Mouse (Mus musculus): ENCODE data around the gene Zswim4. TPM values are rescaled to one million over a fixed set of nuclear protein-coding genes. Genes with fewer than 3 reads are reported as not detected.

Gene Zswim4
- polyA plus RNA-seq, 1 experiment from 2014 or later = 9.7 TPM

GRCm38 (mm10) chr8:84235746-84236409, 977 bp downstream of the Zswim4 start:
- Histone ChIP-seq H3K9me3 (replicated peaks; ENCODE audit: control insufficient read depth, low read length) (no peaks in the 10 kb centered on the region), H3K9ac (ENCODE audit: low read length) (peak overlapping the region; percentile 98), H3K4me2 (ENCODE audit: low read depth, low read length) (peak overlapping the region; percentile 69), H3K27me3 (ENCODE audit: control insufficient read depth, insufficient read depth, low read length) (no peaks in the 10 kb centered on the region), H3K36me3 (ENCODE audit: control insufficient read depth, insufficient read depth, low read length) (0 out of 2 replicates have a peak, but pooled peaks cover 4% of the 10 kb centered on the region), H3K4me3 (replicated peaks; ENCODE audit: low read length) (peak overlapping the region; percentile 91), H3K4me1 (ENCODE audit: control insufficient read depth, insufficient read depth, low read length) (peaks cover 9% of the 10 kb centered on the region), H3K27ac (ENCODE audit: low read length) (peak overlapping the region; percentile 67)
- WGBS = 18% methylated on average over 10 of the region's 10 CpGs
- ATAC-seq (ENCODE audit: insufficient read depth, low FRiP score) = no peak

GRCm38 (mm10) chr8:84233055-84233454, 3.8 kb downstream of the Zswim4 start:
- WGBS = 88% methylated on average over 2 of the region's 2 CpGs
- no peak overlapping the region for H3K9ac ChIP-seq (ENCODE audit: low read length)
- no peak for ATAC-seq (ENCODE audit: insufficient read depth, low FRiP score)
- no peak overlapping the region for H3K4me3 ChIP-seq (replicated peaks; ENCODE audit: low read length)
- H3K36me3 ChIP-seq (ENCODE audit: control insufficient read depth, insufficient read depth, low read length) = peaks cover 17% of the 10 kb centered on the region; the same call in 1 of the 2 replicates
- no peak overlapping the region for H3K4me2 ChIP-seq (ENCODE audit: low read depth, low read length)
- H3K27me3 ChIP-seq (ENCODE audit: control insufficient read depth, insufficient read depth, low read length) = no peaks in the 10 kb centered on the region
- H3K4me1 ChIP-seq (ENCODE audit: control insufficient read depth, insufficient read depth, low read length) = peaks cover 9% of the 10 kb centered on the region
- no peaks in the 10 kb centered on the region for H3K9me3 ChIP-seq (replicated peaks; ENCODE audit: control insufficient read depth, low read length)
- H3K27ac ChIP-seq (ENCODE audit: low read length) = no peak overlapping the region

- WGBS = 78% methylated on average over 17 of the region's 17 CpGs
- peaks cover 20% of the 10 kb centered on the region; the same call in 1 of the 2 replicates for H3K36me3 ChIP-seq (ENCODE audit: control insufficient read depth, insufficient read depth, low read length)
These were observed 6.1 kb downstream of the Zswim4 start for GRCm38 (mm10) chr8:84230735-84231134.

GRCm38 (mm10) chr8:84223322-84224029, 13.4 kb downstream of the Zswim4 start:
- H3K4me1 ChIP-seq (ENCODE audit: control insufficient read depth, insufficient read depth, low read length) = no peaks in the 10 kb centered on the region
- 82% methylated on average over 21 of the region's 21 CpGs for WGBS
- H3K36me3 ChIP-seq (ENCODE audit: control insufficient read depth, insufficient read depth, low read length) = peaks cover 14% of the 10 kb centered on the region; the same call in 1 of the 2 replicates
- H3K9me3 ChIP-seq (replicated peaks; ENCODE audit: control insufficient read depth, low read length) = no peaks in the 10 kb centered on the region
- no peak overlapping the region for H3K4me2 ChIP-seq (ENCODE audit: low read depth, low read length)
- no peak overlapping the region for H3K4me3 ChIP-seq (replicated peaks; ENCODE audit: low read length)
- H3K27me3 ChIP-seq (ENCODE audit: control insufficient read depth, insufficient read depth, low read length) = no peaks in the 10 kb centered on the region
- no peak overlapping the region for H3K9ac ChIP-seq (ENCODE audit: low read length)
- no peak for ATAC-seq (ENCODE audit: insufficient read depth, low FRiP score)
- no peak overlapping the region for H3K27ac ChIP-seq (ENCODE audit: low read length)

More at GRCm38 (mm10) chr8:84230735-84231134, 6.1 kb downstream of the Zswim4 start:
- Histone ChIP-seq H3K9me3 (replicated peaks; ENCODE audit: control insufficient read depth, low read length) (no peaks in the 10 kb centered on the region), H3K27me3 (ENCODE audit: control insufficient read depth, insufficient read depth, low read length) (no peaks in the 10 kb centered on the region), H3K9ac (ENCODE audit: low read length) (no peak overlapping the region), H3K27ac (ENCODE audit: low read length) (no peak overlapping the region), H3K4me3 (replicated peaks; ENCODE audit: low read length) (no peak overlapping the region), H3K4me1 (ENCODE audit: control insufficient read depth, insufficient read depth, low read length) (peaks cover 5% of the 10 kb centered on the region), H3K4me2 (ENCODE audit: low read depth, low read length) (no peak overlapping the region)
- ATAC-seq (ENCODE audit: insufficient read depth, low FRiP score) = no peak

GRCm38 (mm10) chr8:84222566-84223165, 14.2 kb downstream of the Zswim4 start:
- no peaks in the 10 kb centered on the region for H3K4me1 ChIP-seq (ENCODE audit: control insufficient read depth, insufficient read depth, low read length)
- no peak overlapping the region for H3K27ac ChIP-seq (ENCODE audit: low read length)
- ATAC-seq (ENCODE audit: insufficient read depth, low FRiP score) = no peak
- no peak overlapping the region for H3K4me2 ChIP-seq (ENCODE audit: low read depth, low read length)
- H3K9me3 ChIP-seq (replicated peaks; ENCODE audit: control insufficient read depth, low read length) = no peaks in the 10 kb centered on the region
- no peak overlapping the region for H3K4me3 ChIP-seq (replicated peaks; ENCODE audit: low read length)
- H3K9ac ChIP-seq (ENCODE audit: low read length) = no peak overlapping the region
- H3K27me3 ChIP-seq (ENCODE audit: control insufficient read depth, insufficient read depth, low read length) = no peaks in the 10 kb centered on the region
- 87% methylated on average over 9 of the region's 9 CpGs for WGBS
- H3K36me3 ChIP-seq (ENCODE audit: control insufficient read depth, insufficient read depth, low read length) = peaks cover 9% of the 10 kb centered on the region; the same call in 1 of the 2 replicates

- ATAC-seq (ENCODE audit: insufficient read depth, low FRiP score) = no peak
- no peak overlapping the region for H3K27ac ChIP-seq (ENCODE audit: low read length)
- no peaks in the 10 kb centered on the region for H3K4me1 ChIP-seq (ENCODE audit: control insufficient read depth, insufficient read depth, low read length)
- H3K4me2 ChIP-seq (ENCODE audit: low read depth, low read length) = no peak overlapping the region
- H3K9ac ChIP-seq (ENCODE audit: low read length) = no peak overlapping the region
- H3K4me3 ChIP-seq (replicated peaks; ENCODE audit: low read length) = no peak overlapping the region
- H3K9me3 ChIP-seq (replicated peaks; ENCODE audit: control insufficient read depth, low read length) = no peaks in the 10 kb centered on the region
- H3K27me3 ChIP-seq (ENCODE audit: control insufficient read depth, insufficient read depth, low read length) = no peaks in the 10 kb centered on the region
- peaks cover 14% of the 10 kb centered on the region for H3K36me3 ChIP-seq (ENCODE audit: control insufficient read depth, insufficient read depth, low read length)
- 70% methylated on average over 7 of the region's 7 CpGs for WGBS
These were observed 16.8 kb downstream of the Zswim4 start for GRCm38 (mm10) chr8:84220105-84220504.

GRCm38 (mm10) chr8:84218143-84218542, 18.7 kb downstream of the Zswim4 start:
- no peak overlapping the region for H3K9ac ChIP-seq (ENCODE audit: low read length)
- no peak for ATAC-seq (ENCODE audit: insufficient read depth, low FRiP score)
- H3K4me3 ChIP-seq (replicated peaks; ENCODE audit: low read length) = no peak overlapping the region
- no peaks in the 10 kb centered on the region for H3K27me3 ChIP-seq (ENCODE audit: control insufficient read depth, insufficient read depth, low read length)
- H3K4me1 ChIP-seq (ENCODE audit: control insufficient read depth, insufficient read depth, low read length) = no peaks in the 10 kb centered on the region
- peaks cover 13% of the 10 kb centered on the region for H3K36me3 ChIP-seq (ENCODE audit: control insufficient read depth, insufficient read depth, low read length)
- WGBS = 94% methylated on average over 5 of the region's 5 CpGs
- H3K9me3 ChIP-seq (replicated peaks; ENCODE audit: control insufficient read depth, low read length) = no peaks in the 10 kb centered on the region
- no peak overlapping the region for H3K27ac ChIP-seq (ENCODE audit: low read length)
- H3K4me2 ChIP-seq (ENCODE audit: low read depth, low read length) = no peak overlapping the region

GRCm38 (mm10) chr8:84217206-84217605, 19.6 kb downstream of the Zswim4 start:
- H3K4me1 ChIP-seq (ENCODE audit: control insufficient read depth, insufficient read depth, low read length) = no peaks in the 10 kb centered on the region
- H3K9ac ChIP-seq (ENCODE audit: low read length) = no peak overlapping the region
- no peak overlapping the region for H3K4me2 ChIP-seq (ENCODE audit: low read depth, low read length)
- no peaks in the 10 kb centered on the region for H3K9me3 ChIP-seq (replicated peaks; ENCODE audit: control insufficient read depth, low read length)
- no peaks in the 10 kb centered on the region for H3K27me3 ChIP-seq (ENCODE audit: control insufficient read depth, insufficient read depth, low read length)
- no peak overlapping the region for H3K27ac ChIP-seq (ENCODE audit: low read length)
- H3K4me3 ChIP-seq (replicated peaks; ENCODE audit: low read length) = no peak overlapping the region
- peaks cover 9% of the 10 kb centered on the region for H3K36me3 ChIP-seq (ENCODE audit: control insufficient read depth, insufficient read depth, low read length)
- no peak; the same call in 1 of the 2 replicates for ATAC-seq (ENCODE audit: insufficient read depth, low FRiP score)
- WGBS = 94% methylated on average over 11 of the region's 11 CpGs

GRCm38 (mm10) chr8:84213277-84213676, 23.6 kb downstream of the Zswim4 start:
- Histone ChIP-seq H3K36me3 (ENCODE audit: control insufficient read depth, insufficient read depth, low read length) (peaks cover 24% of the 10 kb centered on the region), H3K27me3 (ENCODE audit: control insufficient read depth, insufficient read depth, low read length) (no peaks in the 10 kb centered on the region), H3K9ac (ENCODE audit: low read length) (no peak overlapping the region), H3K4me3 (replicated peaks; ENCODE audit: low read length) (no peak overlapping the region), H3K27ac (ENCODE audit: low read length) (no peak overlapping the region), H3K9me3 (replicated peaks; ENCODE audit: control insufficient read depth, low read length) (no peaks in the 10 kb centered on the region), H3K4me2 (ENCODE audit: low read depth, low read length) (no peak overlapping the region), H3K4me1 (ENCODE audit: control insufficient read depth, insufficient read depth, low read length) (peaks cover 6% of the 10 kb centered on the region)
- 83% methylated on average over 4 of the region's 4 CpGs for WGBS
- ATAC-seq (ENCODE audit: insufficient read depth, low FRiP score) = no peak
